Mouse (Mus musculus): ENCODE measurements around the gene Cyfip2. TPM values are rescaled to one million over a fixed set of nuclear protein-coding genes. Genes with fewer than 3 reads are reported as not detected.
"Not testable (repeated sequence)": the region's sequence is repeated elsewhere in the genome, so short reads cannot be mapped to it uniquely, and the experiment has no call there.

Gene Cyfip2
- total RNA-seq, 2 experiments from 2014 or later = 483 to 493 TPM

DNA sequence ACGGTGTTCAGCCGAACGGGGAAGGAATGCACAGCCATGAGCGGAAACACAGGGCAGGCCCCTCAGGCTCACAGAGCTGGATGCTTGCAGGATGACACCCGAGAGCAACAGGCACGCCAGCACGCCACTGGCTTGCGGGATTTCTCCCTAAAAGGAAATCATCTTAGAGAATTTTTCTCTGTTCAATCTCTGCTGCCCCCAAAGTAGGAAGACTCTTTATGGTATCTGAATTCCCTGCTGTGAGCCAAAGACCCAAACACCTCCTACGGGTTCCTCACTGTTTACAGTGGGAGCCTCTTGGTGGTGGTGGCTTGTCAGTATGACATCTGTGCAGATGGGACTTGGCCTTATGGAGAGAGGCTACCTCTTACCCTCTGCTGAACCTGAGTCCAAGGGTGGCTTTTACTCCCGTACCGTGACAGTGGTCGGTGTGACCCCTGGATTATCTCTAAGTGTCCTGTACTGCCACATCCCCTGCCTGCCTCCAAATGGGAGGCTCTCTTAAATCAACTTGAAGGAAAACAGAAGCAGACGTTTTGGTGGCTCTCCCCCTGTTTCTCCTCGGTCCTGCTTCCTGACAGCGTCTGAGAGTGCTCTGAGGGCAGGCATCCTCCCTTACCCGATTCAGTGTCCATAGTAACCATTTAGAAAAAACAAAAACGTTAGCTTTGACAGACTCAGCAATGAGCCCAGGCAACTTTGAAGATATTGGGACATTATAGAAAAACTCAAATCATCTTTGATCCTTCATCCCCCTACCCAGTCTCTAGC lies 106.8 kb downstream of the Cyfip2 start:
- no peak for DNase-seq (ENCODE audit: extremely low spot score in 1 of 2, low spot score in 1 of 2)

DNA sequence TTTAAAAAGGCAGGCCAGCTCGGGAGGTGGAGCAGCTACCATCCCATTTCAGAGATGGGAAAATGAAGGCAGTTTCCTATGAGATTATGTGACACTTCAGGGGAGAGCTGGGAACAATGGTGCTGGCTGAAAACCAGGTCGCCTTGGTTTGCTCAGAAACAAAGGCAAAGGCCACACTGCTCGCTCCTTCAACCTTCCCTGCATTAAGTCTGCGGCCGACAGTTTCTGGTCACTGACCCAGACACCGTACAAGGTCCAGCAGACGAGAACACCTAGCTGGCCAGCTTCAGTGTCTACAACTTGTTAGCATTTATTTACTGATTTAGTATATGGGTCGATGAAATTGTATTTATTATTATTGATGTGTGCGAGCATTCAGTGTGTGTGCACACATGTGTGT lies 107.8 kb downstream of the Cyfip2 start:
- no peak for DNase-seq (ENCODE audit: extremely low spot score in 1 of 2, low spot score in 1 of 2)

DNA sequence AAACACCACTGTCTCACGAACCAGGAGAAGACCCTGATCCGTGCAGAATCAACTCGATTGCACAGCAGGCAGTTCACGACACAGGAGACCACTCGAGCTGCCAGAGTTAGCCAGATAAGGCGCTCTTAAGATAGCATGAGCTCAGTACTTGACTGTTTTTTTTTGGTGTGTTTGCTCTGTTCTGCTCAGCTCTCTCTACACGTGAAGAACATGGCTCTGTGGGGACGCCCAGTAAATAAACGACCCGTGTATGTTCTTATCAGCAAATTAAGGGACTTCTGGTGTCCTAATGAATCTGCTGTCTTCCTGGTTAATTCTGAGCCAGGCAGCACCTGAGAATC lies 110.1 kb downstream of the Cyfip2 start:
- no peak for DNase-seq (ENCODE audit: extremely low spot score in 1 of 2, low spot score in 1 of 2)

DNA sequence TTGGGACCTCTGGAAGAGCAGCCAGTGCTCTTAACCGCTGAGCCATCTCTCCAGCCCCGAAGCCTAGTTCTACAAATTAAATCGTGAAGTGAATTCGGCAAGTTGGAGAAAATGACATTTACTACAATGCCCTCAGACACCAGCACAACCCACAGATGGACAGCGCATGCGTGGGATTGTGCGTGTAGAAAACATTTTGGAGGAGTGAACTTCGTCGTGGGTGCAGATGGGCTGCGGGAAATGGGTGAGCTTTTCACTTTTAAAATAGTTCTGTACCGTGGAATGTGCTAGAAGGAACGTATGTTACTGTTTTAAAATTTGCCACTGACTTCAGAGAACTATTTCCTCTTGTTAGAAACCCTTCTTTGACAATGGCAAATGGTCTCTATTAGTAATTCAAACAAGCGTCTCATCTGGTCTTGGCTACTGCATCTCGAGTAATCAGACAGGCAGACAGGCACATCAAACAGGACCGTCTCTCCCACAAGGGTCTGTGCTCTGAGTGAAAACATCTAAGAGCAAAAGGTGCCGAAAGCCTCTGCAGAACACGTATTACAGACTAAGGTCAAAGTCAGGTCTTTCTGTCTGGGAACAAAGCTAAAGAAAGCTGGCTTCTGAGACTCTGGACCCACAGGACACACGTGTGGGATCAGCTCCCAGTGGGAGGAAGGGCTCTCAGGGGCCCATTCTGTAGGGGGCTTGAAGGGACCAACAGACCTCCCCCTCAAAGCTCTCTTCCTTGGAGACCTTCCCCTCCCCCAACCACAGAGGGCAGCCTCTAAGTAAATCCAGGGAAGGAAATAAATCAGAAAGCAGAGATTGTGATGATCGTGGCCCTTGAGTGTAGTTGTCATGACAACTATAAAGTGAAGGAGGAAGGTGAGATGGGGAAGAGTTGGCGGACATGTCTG lies 110.8 kb downstream of the Cyfip2 start:
- DNase-seq (ENCODE audit: extremely low spot score in 1 of 2, low spot score in 1 of 2) = no peak

DNA sequence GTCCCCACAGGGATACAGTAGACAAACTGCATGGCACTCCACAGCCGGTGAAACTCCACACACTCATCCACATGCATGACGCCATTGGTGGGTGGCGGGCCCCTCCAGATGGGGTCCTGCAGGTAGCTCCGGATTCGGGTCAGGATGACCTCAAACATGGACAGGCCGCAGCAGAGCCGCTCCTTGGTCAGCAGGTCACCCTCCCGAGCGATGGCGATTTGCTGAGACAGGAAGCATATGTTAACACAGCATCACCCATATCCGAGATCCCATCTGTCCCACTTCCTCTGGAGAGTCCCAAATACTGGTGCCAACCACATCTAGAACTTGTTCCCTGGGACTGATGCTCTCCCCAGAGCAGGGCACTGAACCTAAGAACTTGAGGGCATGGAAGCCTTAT lies 112.0 kb downstream of the Cyfip2 start:
- no peak for DNase-seq (ENCODE audit: extremely low spot score in 1 of 2, low spot score in 1 of 2)

DNA sequence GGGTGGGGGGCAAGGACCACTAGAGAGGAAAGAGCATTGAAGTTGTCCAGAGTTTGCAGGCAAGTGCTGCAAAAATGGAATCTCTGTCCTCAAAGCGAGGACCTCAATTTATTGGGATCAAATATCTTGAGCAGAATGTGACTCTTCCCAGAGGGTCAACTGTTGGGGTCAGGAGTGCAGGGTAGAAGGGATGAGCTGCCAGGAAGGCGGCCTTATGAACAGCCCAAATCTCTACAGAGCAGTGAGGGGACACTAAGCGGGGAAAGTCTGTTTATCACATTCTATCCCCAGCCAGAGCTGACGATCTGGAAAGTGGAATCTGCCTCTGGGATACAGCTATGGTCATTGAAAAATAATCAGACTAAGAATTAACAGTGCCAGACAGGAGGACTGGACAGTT lies 118.5 kb downstream of the Cyfip2 start:
- DNase-seq (ENCODE audit: extremely low spot score in 1 of 2, low spot score in 1 of 2) = no peak

DNA sequence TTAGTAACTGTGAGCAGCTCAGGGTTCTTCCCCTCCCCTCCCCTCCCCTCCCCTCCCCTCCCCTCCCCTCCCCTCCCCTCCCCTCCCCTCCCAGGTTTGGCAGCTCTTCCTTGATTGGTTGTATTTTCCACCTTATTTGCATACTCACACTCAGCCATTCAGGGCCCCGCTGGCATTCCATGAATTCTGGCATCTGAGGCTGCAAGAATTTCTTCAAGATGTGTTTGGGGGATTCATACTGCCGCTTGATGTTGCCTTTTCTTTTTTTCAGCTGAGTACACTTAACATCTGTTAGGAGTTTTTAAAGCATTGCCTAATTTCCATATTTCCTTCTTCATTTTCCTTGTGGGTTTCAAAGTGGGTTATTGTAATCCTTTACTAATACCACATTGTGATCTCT lies 124.4 kb downstream of the Cyfip2 start:
- no peak for DNase-seq (ENCODE audit: extremely low spot score in 1 of 2, low spot score in 1 of 2)

DNA sequence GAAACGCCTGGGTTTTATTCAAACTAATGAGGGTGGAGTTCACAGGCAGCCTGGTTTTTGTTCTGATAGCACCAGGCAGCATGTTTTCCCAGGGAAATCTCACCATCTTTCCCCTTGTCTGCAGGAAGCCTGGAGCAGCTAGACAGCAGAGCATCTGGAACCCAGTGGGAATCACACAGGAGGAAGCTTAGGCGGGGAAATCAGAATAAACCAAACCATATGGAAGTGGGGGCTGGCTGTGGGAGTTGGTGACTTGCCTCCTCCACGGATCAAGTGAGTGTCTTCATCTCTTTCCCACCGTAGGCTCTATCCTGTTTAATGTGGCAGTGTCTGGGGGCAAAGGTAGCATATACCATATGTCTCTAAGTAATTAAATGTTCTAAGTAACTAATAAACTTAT lies 127.2 kb downstream of the Cyfip2 start:
- no peak for DNase-seq (ENCODE audit: extremely low spot score in 1 of 2, low spot score in 1 of 2)

DNA sequence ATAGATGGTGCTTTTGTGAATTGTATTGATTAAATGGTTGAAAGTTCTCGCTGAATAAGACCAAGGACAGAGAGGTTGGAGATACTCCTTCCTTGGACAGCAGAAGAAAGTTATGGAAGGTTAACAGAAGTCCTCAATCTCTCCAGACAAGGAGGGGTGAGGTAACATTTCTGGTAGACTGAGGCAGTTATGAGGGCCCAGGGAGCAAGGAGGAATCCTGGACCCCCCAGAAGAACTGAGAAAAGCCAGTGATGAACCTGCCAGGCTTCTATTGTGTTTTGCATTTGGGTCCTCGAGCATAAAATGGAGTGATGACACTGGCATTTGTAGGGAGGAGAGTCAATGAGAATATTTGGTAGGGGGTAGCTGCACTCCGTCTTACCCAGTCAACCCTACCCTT lies 127.7 kb downstream of the Cyfip2 start:
- DNase-seq (ENCODE audit: extremely low spot score in 1 of 2, low spot score in 1 of 2) = no peak

DNA sequence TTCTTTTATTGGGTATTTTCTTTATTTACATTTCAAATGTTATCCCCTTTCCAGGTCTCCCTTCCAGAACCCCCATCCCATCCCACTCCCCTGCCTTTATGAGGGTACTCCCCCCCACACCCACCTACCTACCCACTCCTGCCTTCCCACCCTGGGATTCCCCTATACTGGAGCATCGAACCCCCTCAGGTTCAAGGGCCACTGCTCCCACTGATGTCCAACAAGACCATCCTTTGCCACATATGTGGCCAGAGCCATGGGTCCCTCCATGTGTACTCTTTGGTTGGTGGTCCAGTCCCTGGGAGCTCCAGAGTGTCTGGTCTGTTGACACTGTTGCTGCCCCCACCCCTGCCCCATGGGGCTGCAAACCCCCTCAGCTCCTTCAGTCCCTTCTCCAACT lies 130.6 kb downstream of the Cyfip2 start:
- DNase-seq (ENCODE audit: extremely low spot score in 1 of 2, low spot score in 1 of 2) = not testable (repeated sequence)

DNA sequence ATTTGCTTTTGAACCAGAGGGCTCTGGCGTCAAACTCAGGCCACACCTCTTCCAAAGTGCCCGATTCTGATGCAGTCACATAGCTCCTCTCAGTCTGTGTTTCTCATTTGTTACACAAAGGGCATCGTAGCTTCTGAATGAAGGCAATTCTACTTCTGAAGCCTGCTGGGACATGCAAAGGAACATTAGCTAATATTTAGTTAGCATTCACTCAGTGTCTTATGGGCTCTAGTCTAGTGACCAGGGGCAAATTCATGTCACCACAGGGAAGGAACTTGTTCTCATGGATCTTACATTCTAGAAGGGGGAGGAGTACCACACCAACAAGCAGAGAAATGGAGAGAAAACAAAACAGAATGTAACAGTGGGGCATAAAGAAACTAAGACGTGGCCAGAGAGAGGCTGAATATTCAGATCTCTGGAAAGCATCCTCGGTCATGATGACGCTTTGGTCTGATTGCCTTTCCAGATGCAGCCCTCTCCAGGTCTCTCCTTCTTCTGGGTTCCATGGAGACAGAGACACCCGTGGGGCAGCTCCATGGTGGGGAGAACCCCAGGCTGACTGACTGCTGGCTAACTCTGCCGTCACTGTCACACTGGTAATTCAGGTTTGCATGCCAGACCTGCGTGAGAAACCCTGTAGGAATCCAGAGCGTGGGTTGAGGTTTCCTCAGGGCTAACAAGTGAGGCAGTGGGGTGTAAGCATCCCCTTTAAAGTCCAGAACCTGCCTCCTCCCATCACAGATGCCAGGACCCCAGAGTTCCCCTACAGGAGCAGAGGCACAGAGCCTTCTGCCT lies 135.2 kb downstream of the Cyfip2 start:
- DNase-seq (ENCODE audit: extremely low spot score in 1 of 2, low spot score in 1 of 2) = no peak

DNA sequence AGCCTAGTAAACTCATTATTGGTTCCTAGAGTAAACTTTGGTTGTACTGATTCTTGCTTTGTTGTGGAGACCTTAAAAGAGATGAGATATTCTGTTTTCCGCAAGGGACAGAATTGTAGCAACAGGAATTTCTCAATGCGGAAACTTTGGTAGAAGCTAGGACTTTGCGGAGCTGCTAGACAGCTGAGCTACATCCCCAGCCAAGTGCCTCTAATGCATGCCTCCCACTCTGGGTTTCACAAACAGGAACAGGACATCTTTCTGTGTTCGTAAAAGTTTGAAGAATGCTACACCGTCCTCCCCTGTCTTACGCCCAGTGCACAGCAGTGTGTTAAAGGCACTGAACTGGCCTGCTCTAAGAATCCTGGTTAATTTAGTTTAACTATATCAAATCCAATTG lies 136.5 kb downstream of the Cyfip2 start:
- DNase-seq (ENCODE audit: extremely low spot score in 1 of 2, low spot score in 1 of 2) = no peak

DNA sequence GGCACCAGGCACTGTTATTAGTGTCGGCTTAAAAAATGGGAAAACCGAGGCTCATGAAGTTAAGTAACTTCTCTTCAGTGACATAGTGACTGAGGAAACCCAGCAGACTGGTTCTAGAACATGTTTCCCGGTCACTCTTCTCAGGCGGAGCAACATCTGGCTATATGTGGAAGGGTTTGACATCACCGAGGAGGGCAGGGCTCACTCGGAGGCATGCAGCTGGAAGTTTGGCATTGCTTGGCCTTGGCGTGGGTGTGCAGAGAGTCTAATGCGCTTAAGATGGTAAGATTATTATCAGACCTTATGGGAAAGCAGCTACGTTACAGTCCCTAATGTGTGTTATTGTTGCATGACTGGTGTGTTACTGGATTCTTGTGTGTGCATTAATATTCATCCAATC lies 140.5 kb downstream of the Cyfip2 start:
- DNase-seq (ENCODE audit: extremely low spot score in 1 of 2, low spot score in 1 of 2) = no peak

DNA sequence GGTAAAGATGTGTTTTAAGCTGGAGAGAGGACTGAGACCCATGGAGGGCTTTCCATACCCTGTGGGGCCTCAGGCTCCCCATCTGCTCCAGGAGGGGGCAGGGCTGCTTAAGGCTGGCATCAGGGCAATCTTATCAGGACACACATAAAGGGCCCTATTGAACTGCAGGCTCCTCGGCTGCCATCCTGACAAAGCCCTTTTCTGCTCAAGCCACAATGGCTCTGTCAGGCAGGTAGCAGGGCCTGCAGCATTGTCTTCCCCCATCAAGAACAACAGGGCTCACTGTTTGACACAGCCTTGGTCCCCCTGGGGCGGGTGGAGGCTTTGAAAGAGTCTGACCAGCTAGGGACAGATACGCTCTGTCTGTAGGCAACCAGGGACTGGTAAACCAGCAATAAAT lies 142.8 kb downstream of the Cyfip2 start:
- no peak for DNase-seq (ENCODE audit: extremely low spot score in 1 of 2, low spot score in 1 of 2)

DNA sequence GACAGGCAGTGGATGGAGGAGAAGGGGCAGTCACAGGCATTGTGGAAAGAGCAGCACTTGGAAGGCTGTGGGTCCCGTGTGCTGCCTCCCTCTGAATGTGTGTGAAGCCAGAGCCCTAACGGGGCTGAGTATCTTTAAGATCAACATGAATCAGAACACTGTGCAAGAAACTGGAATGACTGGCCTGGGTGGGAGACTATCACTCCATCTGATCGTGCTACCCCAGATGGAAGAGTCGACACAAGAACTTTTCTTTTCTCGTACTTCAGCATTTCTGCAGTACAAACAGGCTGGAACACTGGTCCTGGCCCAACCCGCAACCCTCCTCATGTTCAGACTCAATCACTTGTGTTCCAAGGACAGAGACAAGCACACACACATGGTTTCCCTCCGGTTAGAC lies 144.2 kb downstream of the Cyfip2 start:
- DNase-seq (ENCODE audit: extremely low spot score in 1 of 2, low spot score in 1 of 2) = no peak

DNA sequence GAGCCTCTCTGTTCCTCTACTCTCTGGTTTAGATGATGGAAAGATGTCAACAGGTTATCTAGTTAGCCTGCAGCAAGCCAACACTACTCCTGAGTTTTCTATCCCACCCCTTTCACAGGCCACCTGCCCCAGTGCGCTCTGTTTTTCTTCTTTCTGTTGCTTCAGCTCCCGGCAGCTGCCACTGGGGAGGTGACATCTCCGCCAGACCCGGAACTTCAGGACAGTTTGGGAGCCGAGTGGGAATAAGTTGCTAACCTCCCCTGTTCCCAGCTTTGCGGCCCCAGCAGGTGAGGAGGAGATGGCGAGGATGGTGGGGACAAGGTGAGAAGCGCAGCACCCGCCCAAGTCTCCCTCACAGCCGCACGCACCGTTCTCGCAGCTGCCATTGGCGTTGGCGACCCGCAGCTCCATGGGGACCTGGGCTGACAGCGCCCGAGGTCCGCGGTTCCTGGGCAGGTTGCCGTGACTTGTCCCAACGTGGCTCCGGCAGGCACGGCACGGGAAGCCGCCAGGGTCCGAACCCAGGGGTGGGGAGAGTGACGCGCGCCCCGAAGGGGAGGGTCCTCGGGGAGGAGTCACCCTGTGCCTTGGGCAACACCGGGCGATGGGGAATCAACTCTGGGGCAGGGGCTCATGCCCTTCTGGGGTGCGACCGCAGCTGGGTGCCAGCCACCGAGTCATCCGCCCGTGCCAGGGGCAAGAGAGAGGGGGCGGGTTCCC lies 146.6 kb downstream of the Cyfip2 start, which contains the start of gene Nipal4:
Gene Nipal4 (minus strand): TSS at position 643 of the 720 bp plus-strand sequence.
- DNase-seq (ENCODE audit: extremely low spot score in 1 of 2, low spot score in 1 of 2) = no peak

DNA sequence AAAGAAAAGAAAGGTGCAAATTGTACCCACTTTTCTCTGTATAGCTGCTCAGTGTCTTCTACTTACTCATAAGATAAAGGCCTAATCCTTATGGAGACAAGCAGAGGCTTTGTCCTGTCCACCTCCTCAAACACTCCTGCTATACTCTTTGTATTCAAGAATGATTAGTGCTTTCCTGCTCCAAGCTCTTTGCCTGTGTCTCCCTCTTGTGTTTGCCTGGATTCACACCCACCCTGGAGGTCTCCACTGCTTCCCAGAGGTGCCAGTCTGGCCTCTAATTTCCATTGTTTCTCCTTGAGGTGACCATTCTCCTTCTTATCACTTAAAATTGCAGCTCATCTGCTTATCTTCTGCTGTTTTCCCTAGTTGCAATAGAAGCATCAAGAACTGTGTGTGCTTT lies 155.2 kb downstream of the Cyfip2 start:
- no peak for DNase-seq (ENCODE audit: extremely low spot score in 1 of 2, low spot score in 1 of 2)

DNA sequence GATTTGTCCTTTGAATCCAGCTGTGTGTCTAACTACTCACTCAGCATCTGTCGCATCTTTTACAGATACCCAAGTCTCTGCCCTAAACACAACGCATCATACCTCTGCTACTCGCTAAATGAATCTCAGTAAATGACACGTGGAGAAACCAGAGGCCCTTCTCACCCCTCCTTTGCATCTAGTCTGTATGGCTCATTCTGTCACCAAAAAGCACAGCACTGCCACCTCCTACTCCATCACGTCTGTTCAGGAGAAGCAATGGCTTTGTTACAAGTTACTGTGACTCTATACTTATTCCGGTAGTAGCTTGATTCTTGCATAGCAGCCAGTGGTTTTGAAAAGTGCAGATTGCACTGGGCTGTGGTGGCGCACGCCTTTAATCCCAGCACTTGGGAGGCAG lies 155.7 kb downstream of the Cyfip2 start:
- no peak for DNase-seq (ENCODE audit: extremely low spot score in 1 of 2, low spot score in 1 of 2)

DNA sequence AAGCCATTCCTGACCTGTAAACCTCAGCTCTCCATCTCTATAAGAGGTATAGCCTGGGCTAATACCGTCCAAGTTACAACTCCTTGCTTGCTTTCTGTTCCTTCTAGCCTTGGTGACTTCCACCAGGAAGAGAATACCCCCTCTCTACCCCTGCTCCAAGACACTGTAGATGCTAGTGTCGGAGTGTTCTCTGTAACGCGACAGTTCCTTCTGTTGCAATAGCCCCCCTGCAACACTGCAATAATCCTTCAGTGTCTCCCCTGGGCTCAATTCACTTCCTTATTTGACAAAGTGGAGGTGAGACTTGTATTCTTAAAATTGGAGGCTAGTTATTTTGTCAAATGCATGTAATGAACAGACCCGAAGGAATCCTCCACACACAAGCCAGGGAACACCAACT lies 166.0 kb downstream of the Cyfip2 start:
- DNase-seq (ENCODE audit: extremely low spot score in 1 of 2, low spot score in 1 of 2) = no peak

DNA sequence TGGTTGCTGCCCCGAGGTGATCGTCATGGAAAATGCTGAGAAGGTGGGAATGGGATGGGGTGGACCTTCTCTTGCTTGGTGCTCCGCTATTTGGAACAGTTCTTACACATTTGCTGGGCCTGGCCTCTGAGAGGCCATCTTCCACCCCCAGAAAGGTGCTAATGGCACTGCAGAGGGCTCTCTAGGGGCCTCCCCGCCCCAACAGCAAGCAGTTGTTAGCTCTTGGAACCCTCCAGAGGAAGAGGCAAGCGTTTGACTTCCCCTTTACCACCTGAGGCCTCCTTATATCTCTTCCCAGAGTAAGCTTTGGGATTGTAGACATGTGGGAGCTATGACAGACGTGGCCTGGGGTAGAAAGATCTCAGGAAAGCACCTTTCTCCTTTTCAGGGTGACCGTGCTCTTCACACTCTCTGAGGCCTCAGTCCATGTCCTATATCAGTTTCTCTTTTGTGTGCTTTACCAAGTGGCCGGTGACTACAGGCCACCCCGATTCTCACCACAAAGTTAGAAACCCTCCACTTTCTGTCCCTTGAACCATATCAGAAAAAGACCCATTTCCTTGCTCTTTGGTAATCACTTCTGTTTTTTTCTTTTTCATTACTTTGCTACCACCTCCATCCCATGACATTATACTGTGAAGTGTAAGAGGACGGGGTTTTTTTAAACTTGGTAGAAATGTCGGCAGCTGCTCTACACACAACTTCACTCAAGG lies 167.3 kb downstream of the Cyfip2 start:
- no peak for DNase-seq (ENCODE audit: extremely low spot score in 1 of 2, low spot score in 1 of 2)
